Mouse (Mus musculus): ENCODE measurements around the gene Igsf6. TPM values are rescaled to one million over a fixed set of nuclear protein-coding genes. Genes with fewer than 3 reads are reported as not detected.

Igsf6 gene
- polyA plus RNA-seq, 1 experiment = 0.06 TPM

DNA sequence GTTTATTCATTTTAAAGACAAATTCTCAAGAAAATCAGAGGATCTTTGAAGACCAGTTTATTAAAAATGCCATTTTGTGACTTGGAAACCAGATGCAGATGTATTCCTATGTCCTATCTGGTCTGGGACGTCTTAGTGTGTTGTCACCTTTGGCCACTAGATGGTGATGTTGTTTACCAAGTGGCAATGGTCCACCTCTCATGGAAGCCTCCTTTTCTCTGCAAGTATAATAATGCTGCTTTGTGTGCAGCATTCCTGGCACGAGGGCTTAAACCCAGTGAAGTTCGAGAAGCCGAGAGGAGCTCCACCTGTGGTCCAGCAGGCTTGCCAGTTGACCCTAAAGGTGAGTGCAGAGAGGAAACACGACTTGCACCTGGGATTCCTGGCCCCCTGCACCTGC is 3.5 kb upstream of the Igsf6 start:
- no peak overlapping the region for H3K4me3 ChIP-seq (ENCODE audit: control insufficient read depth, low read depth, low read length)
- no peaks in the 10 kb centered on the region for H3K27me3 ChIP-seq (ENCODE audit: control insufficient read depth, insufficient read depth, low read length)
- H3K36me3 ChIP-seq (ENCODE audit: control insufficient read depth, insufficient read depth, low read length) = no peaks in the 10 kb centered on the region
- no peak overlapping the region for H3K27ac ChIP-seq (ENCODE audit: control insufficient read depth, insufficient read depth, low read depth, low read length)
- H3K4me1 ChIP-seq (ENCODE audit: control insufficient read depth, insufficient read depth, low read length) = no peaks in the 10 kb centered on the region
- 0 out of 2 replicates have a peak, but pooled peaks have one; percentile 10 for TF ChIP-seq CTCF (IDR thresholded peaks at IDR 0.05; ENCODE audit: control insufficient read depth, insufficient read depth, insufficient replicate concordance, low read depth, low read length)
- TF ChIP-seq POLR2A (IDR thresholded peaks at IDR 0.05; ENCODE audit: control insufficient read depth, low read depth, low read length) = no peak

DNA sequence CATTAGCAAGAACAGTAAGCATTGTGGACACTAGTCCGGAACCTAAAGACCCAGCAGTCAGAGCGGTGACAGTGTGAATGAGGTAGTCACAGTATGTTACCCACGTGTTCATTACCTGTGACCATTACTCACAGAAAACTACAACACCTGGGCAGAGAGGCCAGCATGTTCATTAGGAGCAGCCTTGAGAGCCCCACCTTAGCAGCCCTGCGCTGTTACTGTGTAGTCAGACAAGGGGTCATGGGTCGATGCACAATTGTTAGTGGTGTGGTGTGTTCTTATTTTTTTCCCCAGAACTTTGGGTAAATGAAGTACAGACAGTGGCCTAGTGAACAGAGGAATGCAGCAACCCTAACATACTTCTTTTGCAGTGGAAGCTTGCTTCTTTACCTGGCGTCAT is 2.9 kb upstream of the Igsf6 start:
- no peaks in the 10 kb centered on the region for H3K27me3 ChIP-seq (ENCODE audit: control insufficient read depth, insufficient read depth, low read length)
- H3K36me3 ChIP-seq (ENCODE audit: control insufficient read depth, insufficient read depth, low read length) = no peaks in the 10 kb centered on the region
- no peaks in the 10 kb centered on the region for H3K4me1 ChIP-seq (ENCODE audit: control insufficient read depth, insufficient read depth, low read length)
- no peak overlapping the region for H3K4me3 ChIP-seq (ENCODE audit: control insufficient read depth, low read depth, low read length)
- no peak for TF ChIP-seq CTCF (IDR thresholded peaks at IDR 0.05; ENCODE audit: control insufficient read depth, insufficient read depth, insufficient replicate concordance, low read depth, low read length)
- no peak for TF ChIP-seq POLR2A (IDR thresholded peaks at IDR 0.05; ENCODE audit: control insufficient read depth, low read depth, low read length)
- H3K27ac ChIP-seq (ENCODE audit: control insufficient read depth, insufficient read depth, low read depth, low read length) = no peak overlapping the region

DNA sequence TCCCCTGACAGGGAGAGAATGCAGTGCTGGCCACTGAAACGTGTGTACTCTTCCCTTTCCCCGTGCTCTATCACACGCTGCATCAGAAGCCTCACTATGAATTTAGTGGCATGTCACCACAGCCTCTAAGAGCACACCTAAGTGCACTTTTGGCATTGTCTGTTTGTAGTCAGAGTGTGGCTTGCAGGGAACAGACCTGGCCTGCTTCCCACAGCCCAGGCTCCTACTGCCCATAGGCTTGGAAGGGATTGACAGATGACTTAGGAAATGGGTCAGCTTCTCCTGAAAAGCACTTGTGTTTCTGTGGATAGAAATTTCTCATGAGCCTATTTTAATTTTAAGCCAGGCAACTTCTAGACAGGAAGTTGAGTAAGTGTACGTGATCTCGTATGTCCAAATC is 1.0 kb upstream of the Igsf6 start:
- Histone ChIP-seq H3K27ac (ENCODE audit: control insufficient read depth, insufficient read depth, low read depth, low read length) (no peak overlapping the region), H3K4me3 (ENCODE audit: control insufficient read depth, low read depth, low read length) (no peak overlapping the region), H3K27me3 (ENCODE audit: control insufficient read depth, insufficient read depth, low read length) (no peaks in the 10 kb centered on the region), H3K36me3 (ENCODE audit: control insufficient read depth, insufficient read depth, low read length) (no peaks in the 10 kb centered on the region), H3K4me1 (ENCODE audit: control insufficient read depth, insufficient read depth, low read length) (no peaks in the 10 kb centered on the region)
- TF ChIP-seq CTCF (IDR thresholded peaks at IDR 0.05; ENCODE audit: control insufficient read depth, insufficient read depth, insufficient replicate concordance, low read depth, low read length) (no peak), POLR2A (IDR thresholded peaks at IDR 0.05; ENCODE audit: control insufficient read depth, low read depth, low read length) (no peak)

DNA sequence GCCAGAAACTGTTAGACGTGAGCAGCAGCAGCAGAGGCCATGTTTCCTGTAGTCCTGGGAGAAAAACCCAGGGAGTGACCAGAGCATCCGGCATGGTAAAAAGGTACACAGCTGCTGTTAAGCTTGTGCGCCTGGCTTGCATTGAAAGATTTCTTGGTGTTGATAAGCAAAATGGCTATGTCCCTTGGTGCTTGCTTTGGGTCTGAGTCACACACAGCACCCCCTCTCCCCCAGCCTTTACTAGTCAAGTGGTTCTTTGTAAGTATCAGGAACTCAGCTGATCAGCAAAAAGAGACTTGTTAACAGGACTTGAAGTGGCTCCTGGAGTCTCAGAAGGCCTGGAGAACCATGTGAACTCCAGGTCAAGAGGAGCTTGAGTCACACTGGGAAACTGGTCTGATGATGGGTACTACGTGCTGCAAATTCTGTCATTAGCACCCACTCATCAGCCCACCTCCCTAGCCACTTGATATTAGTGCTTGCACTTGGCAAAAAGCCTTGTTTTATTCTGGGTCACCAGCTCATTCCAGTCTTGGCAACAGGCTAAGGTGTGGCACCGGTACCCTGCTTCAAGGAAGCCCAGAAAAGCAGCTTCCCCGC is 529 bp upstream of the Igsf6 start:
- Histone ChIP-seq H3K36me3 (ENCODE audit: control insufficient read depth, insufficient read depth, low read length) (no peaks in the 10 kb centered on the region), H3K4me3 (ENCODE audit: control insufficient read depth, low read depth, low read length) (no peak overlapping the region), H3K4me1 (ENCODE audit: control insufficient read depth, insufficient read depth, low read length) (no peaks in the 10 kb centered on the region), H3K27ac (ENCODE audit: control insufficient read depth, insufficient read depth, low read depth, low read length) (no peak overlapping the region), H3K27me3 (ENCODE audit: control insufficient read depth, insufficient read depth, low read length) (no peaks in the 10 kb centered on the region)
- TF ChIP-seq CTCF (IDR thresholded peaks at IDR 0.05; ENCODE audit: control insufficient read depth, insufficient read depth, insufficient replicate concordance, low read depth, low read length) = no peak
- no peak for TF ChIP-seq POLR2A (IDR thresholded peaks at IDR 0.05; ENCODE audit: control insufficient read depth, low read depth, low read length)

GRCm38 (mm10) chr7:121072506-121072905 is 1.9 kb downstream of the Igsf6 start:
- Histone ChIP-seq H3K4me3 (ENCODE audit: control insufficient read depth, low read depth, low read length) (no peak overlapping the region), H3K4me1 (ENCODE audit: control insufficient read depth, insufficient read depth, low read length) (no peaks in the 10 kb centered on the region), H3K36me3 (ENCODE audit: control insufficient read depth, insufficient read depth, low read length) (no peaks in the 10 kb centered on the region), H3K27ac (ENCODE audit: control insufficient read depth, insufficient read depth, low read depth, low read length) (no peak overlapping the region), H3K27me3 (ENCODE audit: control insufficient read depth, insufficient read depth, low read length) (no peaks in the 10 kb centered on the region)
- TF ChIP-seq CTCF (IDR thresholded peaks at IDR 0.05; ENCODE audit: control insufficient read depth, insufficient read depth, insufficient replicate concordance, low read depth, low read length) = no peak

GRCm38 (mm10) chr7:121071276-121071675 is 3.1 kb downstream of the Igsf6 start:
- Histone ChIP-seq H3K4me3 (ENCODE audit: control insufficient read depth, low read depth, low read length) (no peak overlapping the region), H3K4me1 (ENCODE audit: control insufficient read depth, insufficient read depth, low read length) (no peaks in the 10 kb centered on the region), H3K27me3 (ENCODE audit: control insufficient read depth, insufficient read depth, low read length) (no peaks in the 10 kb centered on the region), H3K36me3 (ENCODE audit: control insufficient read depth, insufficient read depth, low read length) (no peaks in the 10 kb centered on the region), H3K27ac (ENCODE audit: control insufficient read depth, insufficient read depth, low read depth, low read length) (no peak overlapping the region)
- TF ChIP-seq CTCF (IDR thresholded peaks at IDR 0.05; ENCODE audit: control insufficient read depth, insufficient read depth, insufficient replicate concordance, low read depth, low read length) = no peak
- no peak for TF ChIP-seq POLR2A (IDR thresholded peaks at IDR 0.05; ENCODE audit: control insufficient read depth, low read depth, low read length)

GRCm38 (mm10) chr7:121064309-121064708 is 10.1 kb downstream of the Igsf6 start:
- TF ChIP-seq CTCF (IDR thresholded peaks at IDR 0.05; ENCODE audit: control insufficient read depth, insufficient read depth, insufficient replicate concordance, low read depth, low read length) (no peak), POLR2A (IDR thresholded peaks at IDR 0.05; ENCODE audit: control insufficient read depth, low read depth, low read length) (no peak)
- H3K27me3 ChIP-seq (ENCODE audit: control insufficient read depth, insufficient read depth, low read length) = no peaks in the 10 kb centered on the region
- no peaks in the 10 kb centered on the region for H3K4me1 ChIP-seq (ENCODE audit: control insufficient read depth, insufficient read depth, low read length)
- no peak overlapping the region for H3K4me3 ChIP-seq (ENCODE audit: control insufficient read depth, low read depth, low read length)
- H3K36me3 ChIP-seq (ENCODE audit: control insufficient read depth, insufficient read depth, low read length) = no peaks in the 10 kb centered on the region
- no peak overlapping the region for H3K27ac ChIP-seq (ENCODE audit: control insufficient read depth, insufficient read depth, low read depth, low read length)

All from testis, adult 2 months (tissue).